Mouse (Mus musculus): ENCODE results near the gene Ifit1bl1. TPM values are rescaled to one million over a fixed set of nuclear protein-coding genes. Genes with fewer than 3 reads are reported as not detected.
"Not testable (repeated sequence)": the region's sequence is repeated elsewhere in the genome, so short reads cannot be mapped to it uniquely, and the experiment has no call there.

Ifit1bl1 gene
- polyA plus RNA-seq (2015; fragmentation: Nextera tagmentation; extraction: Ambion mirVana): 1.1 and 2.4 TPM in 2 replicates

DNA sequence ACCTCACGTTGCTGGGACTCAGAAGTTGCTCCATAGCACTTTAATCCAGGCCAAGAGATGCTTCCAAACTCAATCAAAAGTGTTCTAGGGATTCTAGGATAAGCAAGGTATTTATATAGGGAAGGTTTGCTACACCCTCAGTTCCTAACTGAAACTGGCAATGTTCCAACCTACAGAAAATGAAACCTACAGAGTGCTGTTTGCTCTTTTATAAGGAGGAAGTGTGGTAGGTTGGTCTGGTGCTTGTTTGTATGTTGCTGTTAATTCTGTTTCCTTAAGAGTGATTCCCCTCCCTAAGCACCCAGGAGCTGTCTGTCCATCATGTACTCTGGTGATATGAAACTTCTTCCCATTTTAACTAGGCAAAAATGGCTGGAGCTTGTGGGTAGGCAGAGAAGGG lies at the start of gene Ifit1bl1:
TSS of gene Ifit1bl1 (minus strand) at position 69 of the 400 bp plus-strand sequence.
- not testable (repeated sequence) for H3K9me3 ChIP-seq (replicated peaks; ENCODE audit: control insufficient read depth, low read length, poor library complexity, severe bottlenecking); ATAC-seq; H3K4me3 ChIP-seq (ENCODE audit: low read depth, low read length); H3K36me3 ChIP-seq (ENCODE audit: control insufficient read depth, insufficient read depth, low read length); H3K4me1 ChIP-seq (ENCODE audit: control insufficient read depth, insufficient read depth, low read length); H3K9ac ChIP-seq (ENCODE audit: low read depth, low read length); H3K4me2 ChIP-seq (ENCODE audit: low read length); H3K27me3 ChIP-seq (ENCODE audit: control insufficient read depth, insufficient read depth, low read depth, low read length); H3K27ac ChIP-seq (ENCODE audit: low read length)
- 46% methylated on average over 1 of the region's 1 CpGs for WGBS

DNA sequence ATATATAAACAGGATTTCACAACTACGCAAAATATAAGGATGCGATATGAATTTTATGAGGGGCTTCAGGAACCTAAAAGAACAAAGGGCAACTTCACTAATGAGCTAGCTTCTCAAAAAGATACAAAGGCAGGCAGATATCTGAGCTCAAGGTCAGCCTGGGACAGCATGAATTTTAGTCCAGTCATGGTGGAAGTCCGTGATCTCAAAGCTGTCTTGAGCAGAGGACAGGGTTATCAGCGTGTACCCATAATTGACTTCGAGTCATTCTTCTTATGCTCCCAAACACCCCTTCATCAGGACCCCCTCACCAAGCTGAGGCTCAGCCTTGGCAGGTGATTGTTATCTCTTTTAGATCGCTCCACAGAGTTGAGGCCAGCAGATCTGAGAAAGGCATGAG lies 49.2 kb upstream of the Ifit1bl1 start:
- Histone ChIP-seq H3K9me3 (replicated peaks; ENCODE audit: control insufficient read depth, low read length, poor library complexity, severe bottlenecking) (no peaks in the 10 kb centered on the region), H3K9ac (ENCODE audit: low read depth, low read length) (no peak overlapping the region), H3K27ac (ENCODE audit: low read length) (no peak overlapping the region), H3K36me3 (ENCODE audit: control insufficient read depth, insufficient read depth, low read length) (no peaks in the 10 kb centered on the region), H3K27me3 (ENCODE audit: control insufficient read depth, insufficient read depth, low read depth, low read length) (no peaks in the 10 kb centered on the region), H3K4me2 (ENCODE audit: low read length) (no peak overlapping the region), H3K4me3 (ENCODE audit: low read depth, low read length) (no peak overlapping the region), H3K4me1 (ENCODE audit: control insufficient read depth, insufficient read depth, low read length) (no peaks in the 10 kb centered on the region)
- 94% methylated on average over 6 of the region's 6 CpGs for WGBS
- ATAC-seq: no peak

DNA sequence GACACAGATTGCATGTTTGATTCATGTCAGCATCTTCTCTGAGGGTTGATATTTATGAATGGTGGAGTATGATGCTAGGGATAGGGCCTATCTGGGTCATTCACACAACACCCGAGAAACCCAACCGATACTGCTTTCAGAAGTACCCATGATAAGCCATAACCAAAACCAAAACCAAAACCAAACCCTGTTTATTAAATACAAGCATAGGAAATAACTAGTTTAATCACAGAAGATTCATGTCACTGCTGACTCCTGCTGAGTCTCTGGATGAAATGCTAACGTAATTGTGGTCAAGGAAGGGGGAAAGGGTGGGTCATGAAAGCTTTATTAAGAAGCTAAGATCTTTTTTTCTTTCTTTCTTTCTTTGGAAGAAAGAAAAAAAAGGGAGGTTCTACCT lies 48.5 kb upstream of the Ifit1bl1 start:
- no peaks in the 10 kb centered on the region for H3K27me3 ChIP-seq (ENCODE audit: control insufficient read depth, insufficient read depth, low read depth, low read length)
- no peak overlapping the region for H3K4me3 ChIP-seq (ENCODE audit: low read depth, low read length)
- no peak overlapping the region for H3K27ac ChIP-seq (ENCODE audit: low read length)
- WGBS: 92% methylated on average over 3 of the region's 3 CpGs
- no peaks in the 10 kb centered on the region for H3K36me3 ChIP-seq (ENCODE audit: control insufficient read depth, insufficient read depth, low read length)
- H3K4me1 ChIP-seq (ENCODE audit: control insufficient read depth, insufficient read depth, low read length): no peaks in the 10 kb centered on the region
- H3K4me2 ChIP-seq (ENCODE audit: low read length): no peak overlapping the region
- H3K9me3 ChIP-seq (replicated peaks; ENCODE audit: control insufficient read depth, low read length, poor library complexity, severe bottlenecking): no peaks in the 10 kb centered on the region
- no peak for ATAC-seq
- no peak overlapping the region for H3K9ac ChIP-seq (ENCODE audit: low read depth, low read length)

DNA sequence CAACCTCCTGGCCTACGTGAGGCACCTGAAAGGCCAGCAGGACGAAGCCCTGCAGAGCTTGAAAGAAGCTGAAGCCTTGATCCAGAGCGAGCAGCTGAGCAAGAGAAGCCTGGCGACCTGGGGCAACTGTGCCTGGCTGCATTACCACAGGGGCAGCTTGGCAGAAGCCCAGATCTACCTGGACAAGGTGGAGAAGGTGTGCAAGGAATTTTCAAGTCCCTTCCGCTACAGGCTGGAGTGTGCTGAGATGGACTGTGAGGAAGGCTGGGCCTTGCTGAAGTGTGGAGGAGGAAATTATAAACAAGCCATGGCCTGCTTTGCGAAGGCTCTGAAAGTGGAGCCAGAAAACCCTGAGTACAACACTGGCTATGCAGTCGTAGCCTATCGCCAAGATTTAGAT lies 45.9 kb upstream of the Ifit1bl1 start:
- not testable (repeated sequence) for H3K4me2 ChIP-seq (ENCODE audit: low read length); ATAC-seq; H3K27me3 ChIP-seq (ENCODE audit: control insufficient read depth, insufficient read depth, low read depth, low read length); H3K9me3 ChIP-seq (replicated peaks; ENCODE audit: control insufficient read depth, low read length, poor library complexity, severe bottlenecking); H3K4me3 ChIP-seq (ENCODE audit: low read depth, low read length); H3K27ac ChIP-seq (ENCODE audit: low read length); H3K4me1 ChIP-seq (ENCODE audit: control insufficient read depth, insufficient read depth, low read length); H3K36me3 ChIP-seq (ENCODE audit: control insufficient read depth, insufficient read depth, low read length); H3K9ac ChIP-seq (ENCODE audit: low read depth, low read length)
- 93% methylated on average over 8 of the region's 8 CpGs for WGBS

DNA sequence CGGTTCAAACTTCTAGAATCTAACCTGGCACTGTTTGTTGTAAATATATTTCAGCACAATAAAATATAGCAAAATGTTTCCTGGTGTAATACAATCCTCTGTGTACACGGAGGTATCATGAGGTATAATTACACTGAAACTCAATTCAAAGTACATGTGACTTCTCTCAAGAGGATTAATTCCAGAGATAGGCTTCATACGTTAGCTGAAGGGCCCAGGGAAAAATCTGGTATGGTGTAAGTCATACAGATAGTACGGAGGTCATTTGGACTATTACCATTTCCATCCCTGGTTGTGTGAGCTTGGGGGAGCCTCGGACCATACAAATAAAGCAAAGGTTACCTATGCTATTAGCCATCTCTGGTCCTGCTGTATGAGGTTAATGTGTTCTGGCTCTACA lies 40.9 kb upstream of the Ifit1bl1 start:
- ATAC-seq: no peak
- no peaks in the 10 kb centered on the region for H3K36me3 ChIP-seq (ENCODE audit: control insufficient read depth, insufficient read depth, low read length)
- no peaks in the 10 kb centered on the region for H3K4me1 ChIP-seq (ENCODE audit: control insufficient read depth, insufficient read depth, low read length)
- H3K9me3 ChIP-seq (replicated peaks; ENCODE audit: control insufficient read depth, low read length, poor library complexity, severe bottlenecking): no peaks in the 10 kb centered on the region
- no peak overlapping the region for H3K4me2 ChIP-seq (ENCODE audit: low read length)
- H3K27me3 ChIP-seq (ENCODE audit: control insufficient read depth, insufficient read depth, low read depth, low read length): no peaks in the 10 kb centered on the region
- H3K27ac ChIP-seq (ENCODE audit: low read length): no peak overlapping the region
- no peak overlapping the region for H3K9ac ChIP-seq (ENCODE audit: low read depth, low read length)
- WGBS: 86% methylated on average over 5 of the region's 5 CpGs
- no peak overlapping the region for H3K4me3 ChIP-seq (ENCODE audit: low read depth, low read length)

DNA sequence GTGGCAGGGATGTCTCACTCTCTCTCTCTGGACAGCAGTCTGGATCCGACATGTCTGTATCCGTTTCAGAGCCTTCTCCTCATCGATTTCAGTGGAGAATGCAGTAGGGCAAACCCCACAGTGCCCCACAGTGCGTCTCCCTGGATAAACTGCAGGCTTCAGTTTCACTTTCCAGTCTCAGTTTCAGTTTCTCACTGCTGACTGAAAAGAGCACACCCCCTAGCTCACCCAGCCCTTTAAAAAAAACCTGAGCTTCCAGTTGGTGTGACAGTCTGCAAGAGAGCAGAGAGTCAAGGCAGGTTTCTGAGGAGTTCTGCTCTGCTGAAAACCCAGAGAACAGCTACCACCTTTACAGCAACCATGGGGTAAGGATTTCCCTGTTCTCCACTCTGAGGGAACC lies 38.9 kb upstream of the Ifit1bl1 start, which contains the start of the genes Ifit1bl2 and Ifit1:
TSS of gene Ifit1bl2 (minus strand) at position 121 of the 400 bp plus-strand sequence.
TSS of gene Ifit1 (plus strand) at position 249 of the 400 bp plus-strand sequence.
- Histone ChIP-seq H3K27me3 (ENCODE audit: control insufficient read depth, insufficient read depth, low read depth, low read length) (no peaks in the 10 kb centered on the region), H3K27ac (ENCODE audit: low read length) (no peak within 1 kb of the TSS), H3K4me2 (ENCODE audit: low read length) (no peak within 1 kb of the TSS), H3K9me3 (replicated peaks; ENCODE audit: control insufficient read depth, low read length, poor library complexity, severe bottlenecking) (no peaks in the 10 kb centered on the region), H3K9ac (ENCODE audit: low read depth, low read length) (no peak within 1 kb of the TSS), H3K36me3 (ENCODE audit: control insufficient read depth, insufficient read depth, low read length) (no peaks in the 10 kb centered on the region), H3K4me1 (ENCODE audit: control insufficient read depth, insufficient read depth, low read length) (no peaks in the 10 kb centered on the region), H3K4me3 (ENCODE audit: low read depth, low read length) (no peak within 1 kb of the TSS)
- WGBS: 67% methylated on average over 4 of the region's 4 CpGs
- ATAC-seq: no peak

DNA sequence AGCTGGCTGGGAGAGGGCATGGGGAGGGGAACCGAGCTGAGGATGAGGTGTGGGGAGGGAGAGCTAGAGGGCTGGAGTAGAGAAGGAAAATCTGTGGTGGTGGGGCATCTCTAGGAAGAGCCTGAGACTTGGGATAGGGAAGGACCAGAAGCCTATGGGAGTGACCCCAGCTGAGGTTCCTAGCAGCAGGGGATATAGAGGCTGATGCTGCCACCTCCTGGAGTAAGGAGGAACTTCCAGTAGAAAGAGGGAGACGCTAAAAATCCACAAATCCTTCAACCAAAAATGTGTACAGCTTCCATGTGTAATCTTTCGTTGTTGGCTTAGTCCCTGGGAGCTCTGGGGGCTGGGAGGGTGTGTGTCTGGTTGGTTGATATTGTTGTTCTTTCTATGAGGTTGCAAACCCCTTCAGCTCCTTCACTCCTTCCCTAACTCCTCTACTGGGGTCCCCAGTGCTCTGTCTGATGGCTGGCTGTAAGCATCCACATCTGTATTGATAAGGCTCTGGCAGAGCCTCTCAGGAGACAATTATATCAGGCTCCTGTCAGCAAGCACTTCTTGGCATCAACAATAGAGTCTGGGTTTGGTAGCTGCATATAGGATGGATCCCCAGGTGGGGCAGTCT lies 35.3 kb upstream of the Ifit1bl1 start:
- Histone ChIP-seq H3K27ac (ENCODE audit: low read length) (no peak overlapping the region), H3K36me3 (ENCODE audit: control insufficient read depth, insufficient read depth, low read length) (no peaks in the 10 kb centered on the region), H3K9ac (ENCODE audit: low read depth, low read length) (no peak overlapping the region), H3K27me3 (ENCODE audit: control insufficient read depth, insufficient read depth, low read depth, low read length) (no peaks in the 10 kb centered on the region), H3K4me1 (ENCODE audit: control insufficient read depth, insufficient read depth, low read length) (no peaks in the 10 kb centered on the region), H3K4me2 (ENCODE audit: low read length) (no peak overlapping the region), H3K4me3 (ENCODE audit: low read depth, low read length) (no peak overlapping the region), H3K9me3 (replicated peaks; ENCODE audit: control insufficient read depth, low read length, poor library complexity, severe bottlenecking) (no peaks in the 10 kb centered on the region)
- ATAC-seq: peak; percentile 71
- 10% methylated on average over 3 of the region's 3 CpGs for WGBS

DNA sequence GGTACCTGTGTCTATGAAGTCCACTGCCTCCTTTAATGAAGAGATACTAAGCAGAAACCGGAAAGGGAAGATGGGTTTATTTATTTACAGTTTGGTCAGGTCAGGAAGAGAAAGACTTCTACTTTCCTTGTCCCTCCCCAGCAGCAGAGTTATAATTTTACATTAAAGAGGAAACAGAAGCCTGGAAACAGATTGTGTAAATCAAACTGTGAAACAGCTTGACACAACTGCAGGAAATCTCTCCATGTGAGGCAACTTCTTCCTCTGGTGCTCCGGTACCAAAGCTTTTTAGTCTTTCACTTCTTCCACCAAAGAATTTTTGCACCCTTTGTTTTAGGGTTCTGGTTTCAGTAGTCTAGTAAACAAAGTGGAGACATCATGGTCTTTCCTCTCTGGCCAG lies 31.7 kb upstream of the Ifit1bl1 start:
- no peak overlapping the region for H3K4me2 ChIP-seq (ENCODE audit: low read length)
- H3K27me3 ChIP-seq (ENCODE audit: control insufficient read depth, insufficient read depth, low read depth, low read length): no peaks in the 10 kb centered on the region
- no peak overlapping the region for H3K4me3 ChIP-seq (ENCODE audit: low read depth, low read length)
- ATAC-seq: no peak
- 92% methylated on average over 2 of the region's 2 CpGs for WGBS
- no peak overlapping the region for H3K27ac ChIP-seq (ENCODE audit: low read length)
- no peaks in the 10 kb centered on the region for H3K4me1 ChIP-seq (ENCODE audit: control insufficient read depth, insufficient read depth, low read length)
- no peaks in the 10 kb centered on the region for H3K36me3 ChIP-seq (ENCODE audit: control insufficient read depth, insufficient read depth, low read length)
- H3K9me3 ChIP-seq (replicated peaks; ENCODE audit: control insufficient read depth, low read length, poor library complexity, severe bottlenecking): no peaks in the 10 kb centered on the region
- no peak overlapping the region for H3K9ac ChIP-seq (ENCODE audit: low read depth, low read length)

DNA sequence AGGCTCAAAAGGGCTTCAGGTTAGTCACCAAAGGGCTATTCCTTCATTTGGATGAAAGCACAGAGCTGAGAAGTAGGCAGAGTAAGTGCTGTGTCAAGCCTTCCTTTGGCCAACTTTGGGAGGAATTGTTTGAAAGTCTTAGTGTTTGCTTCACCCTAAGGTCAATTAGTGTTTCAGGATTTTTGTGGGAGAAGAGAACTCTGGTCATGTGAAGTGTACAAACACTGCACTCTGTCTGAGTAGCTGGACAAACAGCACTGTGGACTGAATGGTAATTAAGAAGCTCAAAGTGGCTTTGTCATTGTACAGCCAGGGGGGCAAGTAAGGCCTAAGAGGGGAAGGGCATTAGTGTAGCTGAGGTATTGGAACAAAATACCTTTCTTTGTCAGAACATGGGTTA lies 29.7 kb upstream of the Ifit1bl1 start:
- H3K4me2 ChIP-seq (ENCODE audit: low read length): no peak overlapping the region

More for the DNA sequence above, 29.7 kb upstream of the Ifit1bl1 start:
- Histone ChIP-seq H3K4me3 (ENCODE audit: low read depth, low read length) (no peak overlapping the region), H3K36me3 (ENCODE audit: control insufficient read depth, insufficient read depth, low read length) (no peaks in the 10 kb centered on the region), H3K9me3 (replicated peaks; ENCODE audit: control insufficient read depth, low read length, poor library complexity, severe bottlenecking) (no peaks in the 10 kb centered on the region), H3K4me1 (ENCODE audit: control insufficient read depth, insufficient read depth, low read length) (no peaks in the 10 kb centered on the region), H3K27me3 (ENCODE audit: control insufficient read depth, insufficient read depth, low read depth, low read length) (no peaks in the 10 kb centered on the region), H3K27ac (ENCODE audit: low read length) (no peak overlapping the region), H3K9ac (ENCODE audit: low read depth, low read length) (no peak overlapping the region)
- ATAC-seq: no peak
